Comparison of ENCODE assay signal across 25 mouse cellular contexts in the genomic region with DNA sequence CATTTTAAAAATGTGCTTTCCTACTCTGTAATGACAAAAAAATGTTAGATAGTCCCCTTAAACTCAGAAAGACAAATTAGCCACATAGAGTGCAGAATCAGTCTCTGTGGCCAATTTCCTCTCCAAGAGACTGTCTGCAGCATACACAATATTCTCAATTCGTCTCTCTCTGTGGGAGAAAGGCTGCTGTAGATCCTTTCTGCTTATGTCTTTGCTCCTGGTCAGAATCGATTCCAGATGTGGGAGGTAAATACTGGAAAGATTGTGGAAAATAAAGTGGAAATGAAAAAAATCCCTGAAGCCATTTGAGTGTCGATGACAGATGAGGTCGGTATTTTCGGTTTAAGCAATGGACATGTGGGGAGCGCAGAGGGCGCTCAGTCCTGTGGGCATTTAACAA.
DNase-seq lines count a peak whose midpoint lies in the region; ATAC-seq lines count a peak whose summit lies in the region.
"Had no signal": no experiment of that assay in that cellular context is flagged by ENCODE, and none has a peak within 500 bp of the region (broad histone marks: within the 10 kb centered on the region; RNA-seq: fewer than 3 reads in every experiment).

No protein-coding gene starts in this region.

- H3K4me3 ChIP-seq in embryonic facial prominence, embryonic 15.5 days (replicated peaks) = no peak overlapping the region
- no peak overlapping the region for H3K4me3 ChIP-seq in limb, embryonic 12.5 days (replicated peaks)
- H3K4me3 ChIP-seq in hindbrain, embryonic 16.5 days (ENCODE audit: low read length) = no peak overlapping the region
- no peak overlapping the region for H3K4me3 ChIP-seq in hindbrain, embryonic 13.5 days
- H3K4me3 ChIP-seq: forebrain, embryonic 10.5 days; heart, adult 2 months; layer of hippocampus, adult 2 months; megakaryocyte, embryonic 14.5 days; midbrain, embryonic 15.5 days; myocyte; neural tube, embryonic 15.5 days had no signal

- peak; percentile 61 for DNase-seq in embryo, embryonic 10.5 days (ENCODE audit: low spot score)
- peak; percentile 70 for DNase-seq in embryo, embryonic 11 days
- DNase-seq in urinary bladder, postnatal 36 days (ENCODE audit: low spot score in 2 of 2) = no peak
- DNase-seq: adrenal gland, adult 2 months; cerebellum, adult 18-20 months; cerebellum, postnatal 14 days; gastrocnemius, postnatal 36 days; heart, adult 2 months; kidney, adult 8-10 months; kidney, postnatal 25 days; layer of hippocampus, postnatal 36 days; lung, postnatal 14 days had no signal

- 49% methylated on average over 7 of the region's 7 CpGs for WGBS in embryonic facial prominence, embryonic 15.5 days
- whole genome bisulfite sequencing in limb, embryonic 12.5 days = 34% methylated on average over 7 of the region's 7 CpGs
- 75% methylated on average over 7 of the region's 7 CpGs for WGBS in hindbrain, embryonic 16.5 days
- 77% methylated on average over 7 of the region's 7 CpGs for WGBS in hindbrain, embryonic 13.5 days

- 0 out of 2 replicates have a peak, but pooled peaks have one; percentile 59 for ATAC-seq in embryonic facial prominence, embryonic 15.5 days (ENCODE audit: insufficient number of reproducible peaks, low FRiP score, low TSS enrichment, low read depth)
- no peak for ATAC-seq in limb, embryonic 12.5 days (ENCODE audit: insufficient number of reproducible peaks, insufficient read depth, low FRiP score, low TSS enrichment, low read depth)
- no peak for ATAC-seq in hindbrain, embryonic 16.5 days
- ATAC-seq in hindbrain, embryonic 13.5 days (ENCODE audit: low FRiP score) = no peak
- ATAC-seq: forebrain, embryonic 16.5 days; midbrain, embryonic 15.5 days had no signal

- no peaks in the 10 kb centered on the region for H3K9me3 ChIP-seq in embryonic facial prominence, embryonic 15.5 days (replicated peaks)
- no peaks in the 10 kb centered on the region for H3K9me3 ChIP-seq in limb, embryonic 12.5 days
- H3K9me3 ChIP-seq in hindbrain, embryonic 16.5 days (ENCODE audit: control insufficient read depth, low read length) = no peaks in the 10 kb centered on the region
- no peaks in the 10 kb centered on the region for H3K9me3 ChIP-seq in hindbrain, embryonic 13.5 days
- H3K9me3 ChIP-seq: forebrain, embryonic 10.5 days; midbrain, embryonic 15.5 days; neural tube, embryonic 15.5 days had no signal

- no peaks in the 10 kb centered on the region for H3K36me3 ChIP-seq in embryonic facial prominence, embryonic 15.5 days
- no peaks in the 10 kb centered on the region for H3K36me3 ChIP-seq in limb, embryonic 12.5 days
- no peaks in the 10 kb centered on the region for H3K36me3 ChIP-seq in hindbrain, embryonic 16.5 days (ENCODE audit: control insufficient read depth, insufficient read depth, low read length)
- no peaks in the 10 kb centered on the region for H3K36me3 ChIP-seq in hindbrain, embryonic 13.5 days
- H3K36me3 ChIP-seq: forebrain, embryonic 10.5 days; midbrain, embryonic 15.5 days; neural tube, embryonic 15.5 days had no signal

- H3K4me2 ChIP-seq in embryonic facial prominence, embryonic 15.5 days (replicated peaks) = peak overlapping the region; percentile 17; the same call in 1 of the 2 replicates
- peak overlapping the region; percentile 37 for H3K4me2 ChIP-seq in limb, embryonic 12.5 days
- H3K4me2 ChIP-seq in hindbrain, embryonic 16.5 days (ENCODE audit: low read length) = no peak overlapping the region
- no peak overlapping the region for H3K4me2 ChIP-seq in hindbrain, embryonic 13.5 days
- H3K4me2 ChIP-seq: hindbrain, embryonic 14.5 days; midbrain, embryonic 15.5 days; neural tube, embryonic 15.5 days had no signal

- H3K27ac ChIP-seq in embryonic facial prominence, embryonic 15.5 days (replicated peaks) = no peak overlapping the region
- 0 out of 2 replicates have a peak overlapping the region, but pooled peaks have one; percentile 17 for H3K27ac ChIP-seq in limb, embryonic 12.5 days
- H3K27ac ChIP-seq in hindbrain, embryonic 16.5 days (ENCODE audit: low read depth, low read length) = no peak overlapping the region
- no peak overlapping the region for H3K27ac ChIP-seq in hindbrain, embryonic 13.5 days
- H3K27ac ChIP-seq: forebrain, embryonic 10.5 days; heart, adult 2 months; hindbrain, embryonic 14.5 days; layer of hippocampus, adult 2 months; midbrain, embryonic 15.5 days; neural tube, embryonic 15.5 days; stomach, postnatal 0 days had no signal

- no peak overlapping the region for H3K9ac ChIP-seq in embryonic facial prominence, embryonic 15.5 days
- no peak overlapping the region for H3K9ac ChIP-seq in limb, embryonic 12.5 days (replicated peaks)
- H3K9ac ChIP-seq in hindbrain, embryonic 16.5 days (ENCODE audit: low read depth, low read length) = no peak overlapping the region
- no peak overlapping the region for H3K9ac ChIP-seq in hindbrain, embryonic 13.5 days
- H3K9ac ChIP-seq: hindbrain, embryonic 14.5 days; midbrain, embryonic 15.5 days; neural tube, embryonic 15.5 days had no signal

- peaks cover 12% of the 10 kb centered on the region; the same call in 1 of the 2 replicates for H3K4me1 ChIP-seq in embryonic facial prominence, embryonic 15.5 days
- H3K4me1 ChIP-seq in limb, embryonic 12.5 days (replicated peaks) = peaks cover 57% of the 10 kb centered on the region
- H3K4me1 ChIP-seq in hindbrain, embryonic 16.5 days (ENCODE audit: control insufficient read depth, insufficient read depth, low read depth, low read length) = peaks cover 3% of the 10 kb centered on the region; the same call in 1 of the 2 replicates
- H3K4me1 ChIP-seq in hindbrain, embryonic 13.5 days (replicated peaks) = peaks cover 11% of the 10 kb centered on the region

- peaks cover 2% of the 10 kb centered on the region; the same call in 1 of the 2 replicates for H3K27me3 ChIP-seq in embryonic facial prominence, embryonic 15.5 days
- 0 out of 2 replicates have a peak, but pooled peaks cover 4% of the 10 kb centered on the region for H3K27me3 ChIP-seq in limb, embryonic 12.5 days
- H3K27me3 ChIP-seq in hindbrain, embryonic 16.5 days (replicated peaks; ENCODE audit: control insufficient read depth, insufficient read depth, low read length) = no peaks in the 10 kb centered on the region
- peaks cover 5% of the 10 kb centered on the region; the same call in 1 of the 2 replicates for H3K27me3 ChIP-seq in hindbrain, embryonic 13.5 days
- H3K27me3 ChIP-seq: megakaryocyte, embryonic 14.5 days; midbrain, embryonic 15.5 days; neural tube, embryonic 15.5 days had no signal

Comparison
In these comparisons a context has a peak if more than half of its experiments do, and no peak if none do; other contexts are left out.
1. DNase-seq: peak in embryo, embryonic 10.5 days (single experiment) and embryo, embryonic 11 days (single experiment); none in urinary bladder, postnatal 36 days (0 of 2).
2. H3K4me2 ChIP-seq: peak in embryonic facial prominence, embryonic 15.5 days (single experiment) and limb, embryonic 12.5 days (single experiment); none in hindbrain, embryonic 16.5 days (single experiment) and hindbrain, embryonic 13.5 days (single experiment).